Mouse (Mus musculus): ENCODE data around the gene Dnaja3.

The Dnaja3 gene

GRCm38 (mm10) chr16:4643670-4644419 lies 4.1 kb downstream of the Dnaja3 start:
- ChIA-PET CTCF (interaction anchor here in 3 of 4 experiments (0.6 to 2.4 kb wide), 8 partner anchors 12 to 371 kb away, joined by 3 to 7 read pairs (median 6); partner anchors contain the start of gene Tfap4 (in 1 of the 3)), POLR2A (interaction anchor here in 3 of 4 experiments (0.8 to 2.7 kb wide), 16 partner anchors 10 to 39 kb away, joined by 3 to 15 read pairs (median 4); partner anchors contain the start of genes Coro7 (in 2 of the 3) and Pam16 (in 2 of the 3))

GRCm38 (mm10) chr16:4645867-4646266 lies 6.1 kb downstream of the Dnaja3 start:
- ChIA-PET CTCF (interaction anchor here (0.6 to 1.8 kb wide), 8 partner anchors 9 to 268 kb away, joined by 3 to 9 read pairs (median 5); no protein-coding TSS in a partner anchor), POLR2A (interaction anchor here in 3 of 4 experiments (0.7 to 2.2 kb wide), 13 partner anchors 9 to 235 kb away, joined by 3 to 7 read pairs (median 4); partner anchors contain the start of genes Pam16 (in 2 of the 3), Coro7 (in 1 of the 3) and Ubald1 (in 1 of the 3))

GRCm38 (mm10) chr16:4646831-4647230 lies 7.0 kb downstream of the Dnaja3 start:
- ChIA-PET CTCF (interaction anchor here in 3 of 4 experiments (0.7 to 1.8 kb wide), 5 partner anchors 13 to 20 kb away, joined by 3 to 9 read pairs (median 5); no protein-coding TSS in a partner anchor), POLR2A (interaction anchor here in 3 of 4 experiments (0.5 to 1.9 kb wide), 11 partner anchors 8 to 233 kb away, joined by 3 to 7 read pairs (median 4); partner anchors contain the start of genes Coro7 (in 1 of the 3) and Ubald1 (in 1 of the 3))

GRCm38 (mm10) chr16:4647651-4648141 lies 7.9 kb downstream of the Dnaja3 start:
- CTCF ChIA-PET = interaction anchor here (0.6 to 3.1 kb wide), 11 partner anchors 8 to 314 kb away, joined by 3 to 19 read pairs (median 5); partner anchors contain the start of genes Dnaja3 (in 1 of the 4) and Vasn (in 1 of the 4)

GRCm38 (mm10) chr16:4648416-4649023 lies 8.7 kb downstream of the Dnaja3 start:
- POLR2A ChIA-PET = interaction anchor here (0.5 to 3.1 kb wide), 27 partner anchors 9 to 460 kb away, joined by 3 to 22 read pairs (median 4); partner anchors contain the start of genes Pam16 (in 3 of the 4), Dnaja3 (in 2 of the 4), Tfap4 (in 2 of the 4) and Vasn (in 2 of the 4)
- CTCF ChIA-PET = interaction anchor here (0.7 to 3.1 kb wide), 14 partner anchors 9 to 497 kb away, joined by 3 to 19 read pairs (median 5); partner anchors contain the start of genes Dnaja3 (in 1 of the 4) and Vasn (in 1 of the 4)

More at GRCm38 (mm10) chr16:4647651-4648141, 7.9 kb downstream of the Dnaja3 start:
- POLR2A ChIA-PET = interaction anchor here in 3 of 4 experiments (0.5 to 2.9 kb wide), 14 partner anchors 8 to 461 kb away, joined by 3 to 22 read pairs (median 4); partner anchors contain the start of genes Dnaja3 (in 2 of the 3), Pam16 (in 2 of the 3), Vasn (in 2 of the 3) and Tfap4 (in 1 of the 3)

- ChIA-PET CTCF (interaction anchor here in 3 of 4 experiments (0.8 to 3.1 kb wide), 8 partner anchors 9 to 497 kb away, joined by 3 to 19 read pairs (median 6); partner anchors contain the start of genes Dnaja3 (in 1 of the 3) and Vasn (in 1 of the 3)), POLR2A (interaction anchor here in 3 of 4 experiments (0.5 to 3.1 kb wide), 20 partner anchors 8 to 90 kb away, joined by 3 to 22 read pairs (median 4); partner anchors contain the start of genes Dnaja3 (in 2 of the 3), Vasn (in 2 of the 3), Coro7 (in 1 of the 3) and Pam16 (in 1 of the 3))
These were observed 9.4 kb downstream of the Dnaja3 start for GRCm38 (mm10) chr16:4649211-4649610.

- POLR2A ChIA-PET = interaction anchor here in 2 of 4 experiments (0.8 to 3.1 kb wide), 13 partner anchors 9 to 90 kb away, joined by 3 to 22 read pairs (median 3); partner anchors contain the start of genes Dnaja3 (in 2 of the 2), Vasn (in 2 of the 2), Coro7 (in 1 of the 2) and Pam16 (in 1 of the 2)
- CTCF ChIA-PET = interaction anchor here in 3 of 4 experiments (0.8 to 3.1 kb wide), 6 partner anchors 17 to 334 kb away, joined by 4 to 19 read pairs (median 7); no protein-coding TSS in a partner anchor
These were observed 9.9 kb downstream of the Dnaja3 start for GRCm38 (mm10) chr16:4649692-4650091.

GRCm38 (mm10) chr16:4650161-4650560 lies 10.4 kb downstream of the Dnaja3 start:
- ChIA-PET CTCF (interaction anchor here in 1 of 4 experiments (3.1 kb wide), 1 partner anchor 18 kb away, joined by 19 read pairs; no protein-coding TSS in a partner anchor), POLR2A (interaction anchor here in 2 of 4 experiments (0.6 to 3.1 kb wide), 4 partner anchors 11 to 64 kb away, joined by 3 to 10 read pairs (median 6); partner anchors contain the start of genes Dnaja3 (in 1 of the 2) and Vasn (in 1 of the 2))

- ChIA-PET CTCF (interaction anchor here in 1 of 4 experiments (1.0 to 8.3 kb wide), 2 partner anchors 16 to 18 kb away, joined by 5 to 52 read pairs; no protein-coding TSS in a partner anchor), POLR2A (interaction anchor here in 2 of 4 experiments (0.6 to 3.1 kb wide), 3 partner anchors 16 to 493 kb away, joined by 3 to 10 read pairs (median 4); partner anchors contain the start of gene Pam16 (in 1 of the 2))
These were observed 11.3 kb downstream of the Dnaja3 start for GRCm38 (mm10) chr16:4651081-4651480.

- ChIA-PET POLR2A (interaction anchor here in 2 of 4 experiments (0.5 to 1.8 kb wide), 3 partner anchors 9 to 27 kb away, joined by 3 to 4 read pairs (median 3); partner anchors contain the start of gene Pam16 (in 1 of the 2)), CTCF (interaction anchor here in 1 of 4 experiments (1.0 to 8.3 kb wide), 2 partner anchors 15 to 18 kb away, joined by 5 to 52 read pairs; no protein-coding TSS in a partner anchor)
These were observed 11.8 kb downstream of the Dnaja3 start for GRCm38 (mm10) chr16:4651624-4652023.

GRCm38 (mm10) chr16:4652707-4653416 lies 13.1 kb downstream of the Dnaja3 start:
- POLR2A ChIA-PET = interaction anchor here in 3 of 4 experiments (0.8 to 2.9 kb wide), 6 partner anchors 8 to 94 kb away, joined by 3 to 15 read pairs (median 3); no protein-coding TSS in a partner anchor
- CTCF ChIA-PET = interaction anchor here in 1 of 4 experiments (8.3 kb wide), 1 partner anchor 20 kb away, joined by 52 read pairs; no protein-coding TSS in a partner anchor

- POLR2A ChIA-PET = interaction anchor here in 3 of 4 experiments (1.0 to 5.6 kb wide), 11 partner anchors 8 to 226 kb away, joined by 3 to 34 read pairs (median 5); partner anchors contain the start of genes Dnaja3 (in 1 of the 3), Ubald1 (in 1 of the 3) and Vasn (in 1 of the 3)
- CTCF ChIA-PET = interaction anchor here (0.7 to 8.3 kb wide), 12 partner anchors 9 to 104 kb away, joined by 3 to 52 read pairs (median 4); no protein-coding TSS in a partner anchor
These were observed 14.9 kb downstream of the Dnaja3 start for GRCm38 (mm10) chr16:4654706-4655105.

- CTCF ChIA-PET = interaction anchor here (0.7 to 8.3 kb wide), 15 partner anchors 10 to 113 kb away, joined by 3 to 52 read pairs (median 3); partner anchors contain the start of gene Srl (in 1 of the 4)
These were observed 15.5 kb downstream of the Dnaja3 start for GRCm38 (mm10) chr16:4655251-4655734.

GRCm38 (mm10) chr16:4655764-4656570 lies 16.2 kb downstream of the Dnaja3 start:
- ChIA-PET POLR2A (interaction anchor here in 3 of 4 experiments (0.6 to 5.6 kb wide), 17 partner anchors 8 to 580 kb away, joined by 3 to 34 read pairs (median 4); partner anchors contain the start of gene Coro7 (in 2 of the 3)), CTCF (interaction anchor here (0.8 to 8.3 kb wide), 13 partner anchors 10 to 114 kb away, joined by 3 to 52 read pairs (median 4); partner anchors contain the start of gene Srl (in 1 of the 4))

More at GRCm38 (mm10) chr16:4655251-4655734, 15.5 kb downstream of the Dnaja3 start:
- POLR2A ChIA-PET = interaction anchor here in 3 of 4 experiments (0.6 to 5.6 kb wide), 15 partner anchors 8 to 579 kb away, joined by 3 to 34 read pairs (median 4); partner anchors contain the start of gene Ubald1 (in 1 of the 3)

Measured in embryonic stem cell, embryonic (primary cell).